Mouse (Mus musculus): Measurements from ENCODE around the gene Snrnp70.

GRCm38 (mm10) chr7:45333431-45333982, 62.0 kb downstream of the Snrnp70 start, which contains the start of gene Trpm4:
- TF ChIP-seq POLR2A (IDR thresholded peaks at IDR 0.05; ENCODE audit: low read depth, low read length) (peak; percentile 84), CTCF (IDR thresholded peaks at IDR 0.05; ENCODE audit: borderline replicate concordance, insufficient read depth, low read length) (no peak)

All from embryonic fibroblast, embryonic 13.5 days (primary cell).